Mouse (Mus musculus): Measurements from ENCODE around the gene Parp8.
A peak's percentile ranks its signal among the peaks of the same experiment; 100 is the strongest.

Gene Parp8

GRCm38 (mm10) chr13:117013516-117013915 lies 11.8 kb downstream of the Parp8 start:
- DNase-seq = no peak

DNA sequence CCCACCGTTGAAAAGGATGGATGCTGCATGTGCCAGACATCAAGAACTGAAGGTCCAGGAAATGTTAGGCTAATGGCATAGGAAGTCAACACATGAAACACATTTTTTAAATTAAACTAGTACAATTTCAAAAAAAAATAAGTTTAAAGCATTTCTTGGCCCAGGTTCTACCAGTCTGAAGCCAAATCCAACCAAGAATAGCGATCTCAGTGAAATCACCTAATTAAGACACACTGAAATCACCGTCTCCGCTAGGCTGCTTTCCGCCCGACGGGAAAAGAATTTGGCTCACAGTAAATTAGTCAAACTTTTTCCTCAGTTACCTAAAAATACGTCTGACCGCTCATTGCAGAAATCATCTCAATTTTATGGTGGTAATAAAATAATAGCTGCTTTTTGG lies 13.3 kb downstream of the Parp8 start:
- no peak for DNase-seq

DNA sequence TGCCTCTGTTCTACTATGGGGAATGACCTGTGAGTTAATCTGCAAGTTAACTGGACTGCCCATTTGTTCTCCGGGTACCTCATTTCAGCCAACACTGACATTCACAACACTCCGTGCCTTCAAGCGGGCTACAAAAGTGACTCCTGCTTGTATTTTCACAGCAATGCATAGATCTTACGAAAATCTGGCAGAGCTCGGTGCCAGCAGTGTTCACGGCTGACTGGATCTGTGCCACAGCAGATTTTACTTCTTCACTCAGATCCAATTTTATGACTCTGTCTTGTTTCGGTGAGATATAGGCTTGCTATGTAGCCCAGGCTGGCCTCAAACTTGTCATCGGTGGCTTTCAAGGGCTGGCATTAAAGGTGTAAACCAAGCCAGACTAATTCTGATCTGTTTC lies 15.2 kb downstream of the Parp8 start:
- DNase-seq = peak; percentile 33

DNA sequence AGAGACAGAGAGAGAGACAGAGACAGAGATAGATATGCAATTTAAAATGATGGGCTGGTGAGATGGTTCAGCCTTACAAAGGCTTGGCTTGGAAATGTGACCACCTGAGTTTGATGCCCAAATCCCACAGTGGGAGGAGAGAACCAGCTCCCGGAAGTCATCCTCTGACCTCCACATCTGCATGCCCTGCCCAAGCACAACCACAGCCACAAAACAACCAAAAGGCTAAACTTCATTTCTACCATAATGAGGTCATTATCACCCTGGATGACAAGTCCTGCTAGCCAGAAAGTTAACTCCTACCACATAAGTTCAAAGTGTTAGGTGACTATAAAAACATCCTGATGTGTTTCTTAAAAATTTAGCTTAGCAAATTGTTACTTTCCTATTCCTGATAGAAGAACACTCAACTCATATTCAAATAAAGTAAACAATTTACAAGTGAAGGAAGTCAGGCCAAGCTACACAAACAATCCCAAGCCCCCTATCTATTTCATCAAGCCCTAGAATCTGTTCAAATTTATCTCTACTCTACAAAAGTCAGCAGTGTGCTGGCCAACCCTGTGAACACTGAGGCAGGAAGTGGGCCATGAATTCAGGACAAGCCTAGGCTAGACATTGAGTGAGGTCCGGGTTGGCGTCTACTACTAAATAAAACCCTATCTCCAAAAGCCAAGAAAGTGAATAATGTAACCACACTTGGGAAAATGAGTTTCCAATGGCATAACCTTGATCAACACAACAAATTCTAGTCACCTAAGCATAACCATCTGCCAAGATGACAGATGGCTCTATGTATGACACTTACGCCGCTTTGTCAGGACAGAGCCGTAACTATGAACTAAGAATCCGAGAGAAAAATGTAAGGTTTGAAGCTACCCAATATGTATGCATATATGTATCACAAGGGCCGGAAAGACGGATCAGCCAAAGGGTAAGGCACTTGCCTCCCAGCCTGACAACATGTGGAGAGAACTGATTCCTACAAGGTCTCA lies 17.0 kb downstream of the Parp8 start:
- no peak for DNase-seq

DNA sequence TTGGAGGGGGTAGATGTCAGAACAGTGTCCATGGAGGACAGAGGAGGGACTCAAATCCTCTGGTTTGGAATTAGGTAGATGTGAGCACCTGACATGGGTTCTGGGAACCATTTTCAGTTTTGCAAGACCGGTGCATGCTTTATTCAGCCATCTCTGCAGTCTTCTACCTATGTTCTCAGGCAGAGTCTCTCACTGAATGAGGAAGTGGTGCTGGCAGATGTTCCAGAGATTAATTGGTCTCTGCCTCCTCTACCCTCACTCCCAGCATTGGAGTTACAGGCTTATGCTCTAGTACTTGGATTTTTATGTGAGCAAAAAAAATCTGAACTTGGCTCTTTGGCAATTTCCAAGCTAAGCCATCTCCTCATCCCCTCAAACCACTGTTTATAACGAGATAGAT lies 17.8 kb downstream of the Parp8 start:
- no peak for DNase-seq

DNA sequence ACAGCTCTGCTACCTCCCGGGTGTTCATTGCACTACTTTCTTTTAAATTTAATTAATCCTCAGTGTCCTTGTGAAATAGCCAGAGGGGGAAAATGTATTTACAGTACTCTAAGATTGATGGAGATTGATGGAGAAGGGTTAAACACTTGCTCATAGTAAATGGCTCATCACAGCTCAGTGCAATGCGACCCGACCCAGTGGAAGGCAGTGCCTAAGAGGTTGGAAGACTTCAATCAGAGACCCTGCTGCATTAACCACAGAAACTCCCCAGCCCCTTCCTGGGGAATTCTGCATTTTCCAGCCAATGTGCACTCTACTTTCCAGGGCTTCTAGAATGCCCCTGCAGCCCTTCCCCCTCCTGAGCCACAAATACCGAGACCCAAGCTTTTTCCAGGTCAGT lies 18.7 kb downstream of the Parp8 start:
- DNase-seq = no peak

GRCm38 (mm10) chr13:117000493-117000892 lies 24.8 kb downstream of the Parp8 start:
- no peak for DNase-seq

DNA sequence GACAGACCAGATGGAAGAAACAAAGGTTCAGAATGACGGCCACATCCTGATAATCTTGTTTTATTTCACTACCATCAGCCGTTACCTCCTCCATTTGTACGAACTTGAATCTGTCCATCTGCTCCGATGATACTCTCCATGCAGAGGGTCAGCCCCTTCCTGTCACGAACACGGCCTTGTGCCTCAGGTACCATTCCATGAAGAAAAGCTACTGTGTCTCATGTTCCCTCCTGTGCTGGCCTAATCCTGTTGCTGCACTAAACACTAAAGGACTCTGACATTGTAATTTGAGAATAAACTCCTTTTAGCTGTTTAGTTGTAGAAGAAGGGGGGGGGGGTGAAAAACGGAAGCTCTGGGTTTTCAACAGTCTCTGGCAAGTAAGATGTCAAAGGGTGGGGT lies 33.8 kb downstream of the Parp8 start:
- no peak for DNase-seq

GRCm38 (mm10) chr13:116990327-116990726 lies 35.0 kb downstream of the Parp8 start:
- DNase-seq = no peak

DNA sequence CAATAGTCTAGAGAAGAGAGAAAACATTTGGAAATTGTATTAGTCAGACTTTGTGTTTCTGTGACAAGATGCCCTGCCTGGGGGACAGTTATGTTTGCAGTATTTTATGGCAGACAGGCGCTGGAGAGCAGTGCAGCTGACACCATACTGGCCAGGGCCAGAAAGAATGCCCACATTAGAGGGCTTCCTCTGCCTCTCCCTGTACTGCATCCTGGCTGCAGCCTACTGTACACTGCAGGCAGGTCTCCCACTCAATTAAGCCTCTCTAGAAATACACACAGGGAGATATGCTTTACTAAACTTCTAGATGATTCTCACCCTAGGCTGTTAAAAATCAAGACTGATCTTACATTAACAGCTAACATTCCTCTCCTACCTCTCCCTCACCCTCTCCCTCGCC lies 36.6 kb downstream of the Parp8 start:
- DNase-seq = no peak

- DNase-seq = no peak
Observed at GRCm38 (mm10) chr13:116988208-116988607, 37.1 kb downstream of the Parp8 start.

DNA sequence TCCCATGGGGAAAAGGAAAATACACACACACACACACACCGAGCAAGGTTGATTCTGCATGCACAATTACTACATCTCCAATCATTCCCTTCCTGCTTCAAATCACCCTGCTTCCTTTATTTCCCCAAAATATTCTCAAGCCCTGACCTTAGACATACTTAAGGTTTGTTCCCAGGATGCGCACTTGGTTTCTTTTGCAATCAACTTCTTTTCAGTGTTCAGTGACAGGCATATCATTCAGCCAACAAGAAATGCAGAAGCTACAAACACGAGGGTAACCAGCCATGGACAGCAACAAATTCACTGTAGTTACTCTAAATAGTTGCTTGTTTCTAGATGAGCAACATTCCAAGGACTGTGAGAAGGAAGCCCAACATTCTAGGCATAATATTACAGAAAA lies 38.1 kb downstream of the Parp8 start:
- no peak for DNase-seq

- DNase-seq = no peak
Observed at GRCm38 (mm10) chr13:116986658-116987057, 38.7 kb downstream of the Parp8 start.

DNA sequence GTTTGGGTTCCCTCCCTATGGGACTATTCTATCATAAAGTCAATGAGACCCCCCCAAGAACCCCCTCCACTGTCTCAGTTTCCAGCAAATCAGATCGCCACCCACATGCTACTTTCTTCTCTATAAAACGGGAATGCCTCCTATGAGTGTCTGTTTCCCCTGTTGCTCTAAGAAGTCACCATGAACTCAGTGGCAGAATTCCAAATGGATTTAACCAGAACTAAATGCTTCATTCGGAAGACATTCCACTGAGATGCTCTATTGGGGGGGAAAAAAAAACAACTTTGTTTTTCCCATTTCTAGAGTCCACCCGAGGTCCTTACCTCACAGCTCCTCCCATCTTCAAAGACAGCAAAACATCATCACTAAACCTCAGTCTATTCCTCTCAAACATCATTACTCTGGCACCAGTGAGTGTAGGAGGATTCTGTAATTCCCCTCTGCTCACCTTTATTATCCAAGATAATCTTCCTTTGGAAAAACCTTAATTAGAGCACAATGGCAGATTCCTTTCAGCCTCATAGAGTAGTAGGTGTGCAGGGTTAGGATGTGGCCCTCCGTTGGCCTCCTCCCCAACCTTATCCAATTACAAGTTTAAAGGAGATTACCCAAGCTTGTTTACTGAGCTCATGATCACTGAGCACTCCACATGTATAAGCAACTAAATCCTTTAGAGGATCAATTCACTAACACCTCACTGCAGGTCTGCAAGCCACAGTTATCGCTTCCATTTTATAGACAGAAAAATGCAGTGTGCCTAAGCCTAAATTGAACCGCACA lies 51.1 kb downstream of the Parp8 start:
- DNase-seq = no peak

GRCm38 (mm10) chr13:116973491-116973890 lies 51.8 kb downstream of the Parp8 start:
- DNase-seq = no peak

DNA sequence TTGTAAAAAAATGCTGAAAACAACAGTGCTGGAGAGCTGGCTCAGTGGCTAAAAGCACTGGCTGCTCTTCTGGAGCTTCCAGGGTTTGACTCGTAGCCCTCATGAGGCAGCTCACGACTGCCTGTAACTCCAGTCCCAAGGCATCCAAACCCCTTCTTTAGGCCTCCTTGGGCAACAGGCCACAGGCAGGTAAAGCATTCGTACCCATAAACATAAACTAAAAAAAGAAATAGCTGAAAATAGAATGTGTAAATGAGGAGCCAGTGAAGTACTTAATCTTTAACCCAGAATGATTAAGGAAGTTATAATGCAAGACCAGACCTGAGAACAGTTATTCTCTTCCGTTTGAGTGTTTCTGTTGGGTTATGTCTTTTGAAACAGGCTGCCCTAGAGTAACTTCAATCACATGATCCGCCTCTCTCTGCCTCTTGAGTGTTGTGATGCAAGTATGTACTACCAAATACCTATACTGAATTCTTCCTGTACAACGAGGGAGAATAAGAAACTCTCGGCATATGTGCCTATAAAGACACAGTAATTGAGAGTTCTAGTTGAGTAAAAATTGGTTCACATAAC lies 53.2 kb downstream of the Parp8 start:
- peak; percentile 52 for DNase-seq

DNA sequence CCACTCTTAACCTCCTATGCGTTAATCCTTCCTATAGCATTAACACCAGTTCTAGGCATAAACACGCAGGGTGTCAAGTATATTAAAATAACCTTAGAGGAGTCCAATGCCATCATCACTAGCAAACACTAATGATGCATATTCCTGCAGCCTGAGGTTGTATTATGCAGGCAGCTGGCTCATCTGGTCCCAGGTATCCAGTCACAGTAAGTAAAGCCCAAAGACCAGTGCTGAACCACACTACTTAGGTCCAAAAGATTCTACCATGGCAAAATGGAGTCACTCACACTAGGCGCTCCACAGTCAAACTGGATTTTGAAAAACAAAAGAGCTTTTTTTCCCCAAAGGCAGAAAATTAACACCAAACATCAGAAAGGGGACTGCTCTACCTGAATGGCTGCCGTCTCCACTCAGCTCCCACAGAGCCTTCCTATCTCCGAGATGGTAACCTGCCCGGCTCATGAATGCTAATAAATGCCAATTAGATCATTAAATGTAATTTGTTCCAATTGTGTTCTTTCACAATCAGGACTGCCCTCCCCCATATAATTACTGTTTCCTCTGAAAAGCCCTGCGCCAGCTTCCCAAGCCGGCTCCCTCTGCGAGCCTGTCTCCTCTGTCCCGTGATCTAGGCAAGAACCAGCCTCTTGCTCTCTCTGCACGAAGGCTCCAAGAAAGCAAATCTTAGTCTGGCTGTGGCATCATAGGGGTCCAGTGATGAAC lies 54.5 kb downstream of the Parp8 start:
- no peak for DNase-seq

DNA sequence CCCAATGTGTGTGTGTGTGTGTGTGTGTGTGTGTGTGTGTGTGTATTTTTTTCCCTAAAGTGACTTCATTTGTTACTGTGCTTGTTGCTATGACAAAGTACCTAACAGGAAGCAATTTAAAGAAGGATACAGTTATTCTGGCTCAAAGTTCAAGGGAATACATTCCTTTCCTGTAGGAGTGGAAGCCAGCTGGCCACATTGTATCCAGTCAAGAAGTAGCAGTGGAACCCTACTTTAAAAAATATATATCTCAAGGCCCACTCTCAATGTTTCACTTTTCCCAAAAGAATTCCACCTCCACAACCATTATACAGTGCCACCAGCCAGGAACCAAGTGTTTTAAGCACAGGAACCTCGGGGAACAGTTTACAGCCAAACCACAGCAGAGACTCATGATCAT lies 55.7 kb downstream of the Parp8 start:
- no peak for DNase-seq

DNA sequence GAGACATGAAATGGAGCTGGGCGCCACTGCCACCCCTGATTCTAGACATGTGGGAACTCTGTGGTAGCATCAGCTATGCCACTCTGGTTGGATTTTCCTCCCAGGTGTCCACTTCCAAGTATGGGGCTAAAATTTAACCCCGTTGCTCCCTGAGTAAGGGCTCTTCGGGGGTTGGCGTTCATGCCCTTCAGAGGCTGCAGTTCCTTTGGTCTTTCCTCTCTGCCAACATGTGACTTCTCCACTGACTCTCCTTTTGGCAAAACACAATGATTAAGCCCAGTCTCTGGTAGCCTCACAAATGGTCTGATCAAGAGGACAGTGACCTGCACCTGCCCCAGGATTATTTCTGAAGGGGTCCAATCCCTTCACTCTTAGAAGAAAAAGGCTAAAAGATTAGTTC lies 56.4 kb downstream of the Parp8 start:
- no peak for DNase-seq

DNA sequence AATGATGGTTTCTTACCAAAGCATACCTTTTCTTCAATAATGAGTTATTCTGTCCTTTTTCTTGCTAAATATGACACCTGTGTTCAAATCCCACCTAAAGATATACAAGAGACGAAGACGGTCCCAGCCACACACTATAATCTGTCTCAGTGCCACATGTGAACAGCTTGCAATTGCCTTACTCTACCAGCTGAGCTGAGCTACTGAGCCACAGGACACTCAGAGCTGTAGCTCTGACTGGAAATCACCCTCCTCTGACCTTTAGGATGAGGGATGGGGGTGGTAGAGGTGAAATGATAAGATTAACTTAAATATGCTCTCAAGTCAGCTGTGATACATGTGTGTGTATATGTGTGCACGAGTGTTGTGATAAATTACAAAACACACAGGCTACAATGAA lies 57.9 kb downstream of the Parp8 start:
- DNase-seq = no peak

- no peak for DNase-seq
Observed at GRCm38 (mm10) chr13:116962480-116963462, 62.6 kb downstream of the Parp8 start.
